Mouse (Mus musculus): ENCODE results near the gene Pnma1. TPM values are rescaled to one million over a fixed set of nuclear protein-coding genes. Genes with fewer than 3 reads are reported as not detected.

Pnma1 gene
- total and polyA plus RNA-seq, 3 experiments: 0.13 to 0.30 TPM; not detected in 1

DNA sequence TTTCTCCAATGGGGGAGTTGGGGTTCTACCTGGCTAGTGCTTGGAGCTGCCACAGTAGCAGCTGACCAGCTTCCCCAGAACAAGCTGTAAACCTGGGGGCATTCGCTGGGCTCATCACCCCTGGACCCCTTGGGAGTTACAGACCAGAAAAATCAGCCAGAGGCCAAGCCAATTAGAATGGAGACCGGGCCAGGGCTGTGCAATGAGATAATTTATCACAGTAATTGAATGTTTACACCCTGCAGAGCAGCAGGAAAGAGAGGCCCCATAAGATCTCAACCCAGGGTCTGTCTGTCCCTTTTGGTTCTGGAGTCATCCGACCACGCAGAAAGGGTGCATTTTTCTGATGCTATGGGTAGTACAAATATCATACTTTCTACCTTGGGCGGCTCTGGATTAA lies 43.5 kb upstream of the Pnma1 start:
- peak overlapping the region; percentile 71 to 92 (median 71) for H3K4me3 ChIP-seq (replicated peaks in 1 of 3; ENCODE audit: low read depth in 2 of 3, low read length in 2 of 3, poor library complexity in 1 of 3)
- no peaks in the 10 kb centered on the region for H3K27me3 ChIP-seq (replicated peaks)
- dilution Hi-C loops (cut with MboI; ENCODE audit: extremely low pct_ligation_motif_present, extremely low pct_unique_long_range_greater_than_20kb, low sequenced_read_pairs): no loop called here
- H3K79me2 ChIP-seq (replicated peaks; ENCODE audit: control insufficient read depth, extremely low read depth, insufficient read depth, poor library complexity, severe bottlenecking): peaks cover 40% of the 10 kb centered on the region
- peaks cover 7% of the 10 kb centered on the region for H3K9me3 ChIP-seq (replicated peaks; ENCODE audit: low read length)
- H3K9ac ChIP-seq (ENCODE audit: insufficient read depth, low read depth): peak overlapping the region; percentile 96
- H3K36me3 ChIP-seq (replicated peaks in 1 of 2; ENCODE audit: control insufficient read depth in 1 of 2, insufficient read depth in 1 of 2, low read length in 1 of 2): peaks cover 2 to 29% of the 10 kb centered on the region in 2 experiments
- H3K4me2 ChIP-seq (ENCODE audit: insufficient read depth, low read depth, poor library complexity, severe bottlenecking): peak overlapping the region; percentile 55
- in situ Hi-C loops (cut with MboI; ENCODE audit: low pct_ligation_motif_present, low pct_unique_long_range_greater_than_20kb, low sequenced_read_pairs): no loop called here
- DNase-seq (ENCODE audit: extremely low read depth): no peak
- peaks cover 37 to 75% of the 10 kb centered on the region in 2 experiments for H3K4me1 ChIP-seq (ENCODE audit: control insufficient read depth in 1 of 2, insufficient read depth in 2 of 2)
- TF ChIP-seq EP300 (IDR thresholded peaks at IDR 0.05; ENCODE audit: low read length) (no peak), TCF12 (IDR thresholded peaks at IDR 0.05; ENCODE audit: low read depth, low read length) (no peak), CHD2 (IDR thresholded peaks at IDR 0.05; ENCODE audit: low read length) (no peak), NRF1 (IDR thresholded peaks at IDR 0.05; ENCODE audit: low read depth, low read length) (no peak), SIN3A (IDR thresholded peaks at IDR 0.05; ENCODE audit: low read length) (no peak; the same call in 1 of the 2 replicates)
- no peak overlapping the region for H3K27ac ChIP-seq (ENCODE audit: insufficient read depth, low read depth)

DNA sequence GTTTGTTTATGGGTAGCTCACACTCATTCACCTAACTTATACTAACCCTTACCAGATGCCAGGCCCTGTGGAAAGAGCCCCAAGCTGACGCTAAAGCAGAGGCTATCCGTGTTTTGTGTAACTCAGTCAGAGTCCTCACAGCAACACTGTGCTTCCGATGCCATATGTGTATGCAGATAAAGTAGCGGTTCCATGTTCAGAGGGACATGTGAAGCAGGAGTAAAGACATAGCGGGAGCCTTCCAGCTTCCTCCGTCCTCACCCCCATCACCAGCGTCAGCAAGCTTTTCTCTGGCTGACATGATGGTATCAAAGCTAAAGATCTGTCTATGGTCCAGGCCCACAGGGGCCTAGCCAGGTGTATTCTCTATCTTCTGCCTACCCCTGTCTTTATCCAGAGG lies 42.9 kb upstream of the Pnma1 start:
- no peak for DNase-seq (ENCODE audit: extremely low read depth)
- Histone ChIP-seq H3K79me2 (replicated peaks; ENCODE audit: control insufficient read depth, extremely low read depth, insufficient read depth, poor library complexity, severe bottlenecking) (peaks cover 40% of the 10 kb centered on the region), H3K4me3 (replicated peaks in 1 of 3; ENCODE audit: low read depth in 2 of 3, low read length in 2 of 3, poor library complexity in 1 of 3) (peak overlapping the region in 1 of 3 experiments; percentile 10), H3K4me1 (ENCODE audit: control insufficient read depth in 1 of 2, insufficient read depth in 2 of 2) (peaks cover 37 to 71% of the 10 kb centered on the region in 2 experiments), H3K27me3 (replicated peaks) (no peaks in the 10 kb centered on the region), H3K9ac (ENCODE audit: insufficient read depth, low read depth) (no peak overlapping the region), H3K9me3 (replicated peaks; ENCODE audit: low read length) (peaks cover 12% of the 10 kb centered on the region), H3K27ac (ENCODE audit: insufficient read depth, low read depth) (no peak overlapping the region), H3K36me3 (replicated peaks in 1 of 2; ENCODE audit: control insufficient read depth in 1 of 2, insufficient read depth in 1 of 2, low read length in 1 of 2) (peaks cover 8 to 35% of the 10 kb centered on the region in 2 experiments), H3K4me2 (ENCODE audit: insufficient read depth, low read depth, poor library complexity, severe bottlenecking) (peak overlapping the region; percentile 55; the same call in 1 of the 2 replicates)
- in situ Hi-C loops (cut with MboI; ENCODE audit: low pct_ligation_motif_present, low pct_unique_long_range_greater_than_20kb, low sequenced_read_pairs): no loop called here
- TF ChIP-seq ZNF384 (IDR thresholded peaks at IDR 0.05; ENCODE audit: low read depth, low read length): no peak
- no peak for TF ChIP-seq MEF2A (IDR thresholded peaks at IDR 0.05; ENCODE audit: borderline replicate concordance, low read depth, low read length)
- no peak for TF ChIP-seq NRF1 (IDR thresholded peaks at IDR 0.05; ENCODE audit: low read depth, low read length)
- TF ChIP-seq JUN (IDR thresholded peaks at IDR 0.05; ENCODE audit: insufficient read depth, low read depth, low read length): no peak
- no peak for TF ChIP-seq ETS1 (conservative IDR thresholded peaks at IDR 0.05; ENCODE audit: low read depth, low read length)
- no peak for TF ChIP-seq ZC3H11A (IDR thresholded peaks at IDR 0.05; ENCODE audit: low read depth, low read length)
- no peak for TF ChIP-seq CHD2 (IDR thresholded peaks at IDR 0.05; ENCODE audit: low read length)
- no peak for TF ChIP-seq MAX (IDR thresholded peaks at IDR 0.05; ENCODE audit: low read length)
- TF ChIP-seq MAFK (IDR thresholded peaks at IDR 0.05; ENCODE audit: insufficient replicate concordance, low read length): no peak
- dilution Hi-C loops (cut with MboI; ENCODE audit: extremely low pct_ligation_motif_present, extremely low pct_unique_long_range_greater_than_20kb, low sequenced_read_pairs): no loop called here

DNA sequence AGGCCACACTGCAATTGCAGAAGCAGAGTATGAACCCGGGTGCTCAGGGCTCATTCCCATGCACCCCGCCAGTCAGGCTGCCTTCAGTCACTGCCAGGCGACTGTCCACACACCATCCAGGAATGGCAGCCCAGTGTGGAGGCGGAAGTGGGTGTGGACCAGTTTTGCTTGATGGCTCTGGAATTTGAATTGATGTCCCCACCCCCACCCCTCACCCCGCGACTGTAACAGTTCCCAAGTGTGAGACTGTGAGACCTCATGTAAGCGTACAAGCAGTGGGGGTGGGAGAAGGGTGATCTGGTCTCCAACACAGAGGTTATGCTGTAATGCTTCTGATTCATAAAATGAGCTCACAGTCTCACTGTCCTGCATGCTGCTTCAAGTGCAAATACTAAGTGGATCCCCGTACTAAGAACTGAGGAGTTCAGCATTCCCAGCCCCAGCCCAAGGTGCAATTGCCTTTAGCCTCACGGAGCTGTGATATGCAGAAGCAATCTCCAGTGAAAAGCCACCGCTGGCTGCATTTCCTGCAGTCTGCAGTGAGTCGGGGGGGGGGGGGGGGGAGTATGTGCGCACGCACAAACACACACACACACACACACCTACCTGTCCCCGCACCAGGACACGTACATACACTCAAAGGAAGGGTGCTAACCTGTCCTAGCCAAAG lies 42.0 kb upstream of the Pnma1 start:
- Histone ChIP-seq H3K4me1 (ENCODE audit: control insufficient read depth in 1 of 2, insufficient read depth in 2 of 2) (peaks cover 29 to 69% of the 10 kb centered on the region in 2 experiments), H3K36me3 (replicated peaks in 1 of 2; ENCODE audit: control insufficient read depth in 1 of 2, insufficient read depth in 1 of 2, low read length in 1 of 2) (peaks cover 9 to 44% of the 10 kb centered on the region in 2 experiments), H3K79me2 (replicated peaks; ENCODE audit: control insufficient read depth, extremely low read depth, insufficient read depth, poor library complexity, severe bottlenecking) (peaks cover 40% of the 10 kb centered on the region), H3K9me3 (replicated peaks; ENCODE audit: low read length) (peaks cover 14% of the 10 kb centered on the region), H3K4me2 (ENCODE audit: insufficient read depth, low read depth, poor library complexity, severe bottlenecking) (no peak overlapping the region), H3K4me3 (replicated peaks in 1 of 3; ENCODE audit: low read depth in 2 of 3, low read length in 2 of 3, poor library complexity in 1 of 3) (no peak overlapping the region), H3K27ac (ENCODE audit: insufficient read depth, low read depth) (no peak overlapping the region), H3K27me3 (replicated peaks) (no peaks in the 10 kb centered on the region), H3K9ac (ENCODE audit: insufficient read depth, low read depth) (no peak overlapping the region)
- in situ Hi-C loops (cut with MboI; ENCODE audit: low pct_ligation_motif_present, low pct_unique_long_range_greater_than_20kb, low sequenced_read_pairs): no loop called here
- no peak for DNase-seq (ENCODE audit: extremely low read depth)
- dilution Hi-C loops (cut with MboI; ENCODE audit: extremely low pct_ligation_motif_present, extremely low pct_unique_long_range_greater_than_20kb, low sequenced_read_pairs): no loop called here
- TF ChIP-seq ETS1 (conservative IDR thresholded peaks at IDR 0.05; ENCODE audit: low read depth, low read length): no peak
- TF ChIP-seq MAX (IDR thresholded peaks at IDR 0.05; ENCODE audit: low read length): no peak
- TF ChIP-seq JUN (IDR thresholded peaks at IDR 0.05; ENCODE audit: insufficient read depth, low read depth, low read length): no peak
- no peak for TF ChIP-seq E2F4 (IDR thresholded peaks at IDR 0.05; ENCODE audit: insufficient replicate concordance, low read depth, low read length)
- no peak for TF ChIP-seq CTCF (conservative IDR thresholded peaks at IDR 0.05 in 1 of 2, IDR thresholded peaks at IDR 0.05 in 1 of 2; ENCODE audit: low read depth in 2 of 2, low read length in 2 of 2)
- no peak for TF ChIP-seq MXI1 (IDR thresholded peaks at IDR 0.05; ENCODE audit: low read depth, low read length)
- no peak for TF ChIP-seq MYC (IDR thresholded peaks at IDR 0.05; ENCODE audit: low read depth, low read length)
- TF ChIP-seq RAD21 (IDR thresholded peaks at IDR 0.05; ENCODE audit: low read depth, low read length): no peak
- no peak for TF ChIP-seq EP300 (IDR thresholded peaks at IDR 0.05; ENCODE audit: low read length)
- no peak for TF ChIP-seq RCOR1 (conservative IDR thresholded peaks at IDR 0.05; ENCODE audit: low read depth, low read length)
- TF ChIP-seq ZNF384 (IDR thresholded peaks at IDR 0.05; ENCODE audit: low read depth, low read length): no peak
- TF ChIP-seq TBP (conservative IDR thresholded peaks at IDR 0.05; ENCODE audit: low read depth, low read length): no peak
- no peak for TF ChIP-seq USF1 (IDR thresholded peaks at IDR 0.05; ENCODE audit: low read depth, low read length)
- TF ChIP-seq TCF12 (IDR thresholded peaks at IDR 0.05; ENCODE audit: low read depth, low read length): no peak
- no peak for TF ChIP-seq MAFK (IDR thresholded peaks at IDR 0.05; ENCODE audit: insufficient replicate concordance, low read length)
- no peak for TF ChIP-seq PAX5 (IDR thresholded peaks at IDR 0.05; ENCODE audit: low read length)

Measured in CH12.LX (cell line).